Mouse (Mus musculus) lung, postnatal 0 days (tissue): Measurements from ENCODE around the gene Mpp6. TPM values are rescaled to one million over a fixed set of nuclear protein-coding genes. Genes with fewer than 3 reads are reported as not detected.

ENCODE experiments used
- ATAC-seq: fragments of 200-750 bp; cut with Nextera tagmentation; 2 replicates; pipeline ENCODE4 v1.8.0; 2017; ENCODE audit warnings: moderate library complexity
- DNase-seq: peaks from one replicate; pipeline ENCODE4 v3.0.0-alpha.2; 2016; ENCODE audit warnings: low spot score
- H3K27ac ChIP-seq: fragments of 300-500 bp; sonication (generic); 2 replicates; pipeline ENCODE4 v1.5.1; 2014; ENCODE audit warnings: antibody characterized with exemption, mild to moderate bottlenecking, low read length, mixed read lengths
- H3K27me3 ChIP-seq: fragments of 300-500 bp; sonication (generic); replicated peaks from 2 replicates; pipeline ENCODE4 v1.6.1; 2014; ENCODE audit warnings: low read length, mixed read lengths; ENCODE audit not compliant: insufficient read depth
- H3K36me3 ChIP-seq: fragments of 300-500 bp; sonication (generic); 2 replicates; pipeline ENCODE4 v1.6.1; 2014; ENCODE audit warnings: low read length, mixed read lengths; ENCODE audit not compliant: insufficient read depth
- H3K4me1 ChIP-seq: fragments of 300-500 bp; sonication (generic); 2 replicates; pipeline ENCODE4 v1.6.1; 2014; ENCODE audit warnings: antibody characterized with exemption, low read depth, low read length, mixed read lengths; ENCODE audit not compliant: insufficient read depth
- H3K4me2 ChIP-seq: fragments of 300-500 bp; sonication (generic); replicated peaks from 2 replicates; pipeline ENCODE4 v1.6.1; 2014; ENCODE audit warnings: low read depth, mild to moderate bottlenecking, low read length, moderate library complexity, mixed read lengths
- H3K4me3 ChIP-seq: fragments of 300-500 bp; sonication (generic); 2 replicates; pipeline ENCODE4 v1.5.1; 2014; ENCODE audit warnings: low read depth, low read length
- H3K9ac ChIP-seq: fragments of 300-500 bp; sonication (generic); replicated peaks from 2 replicates; pipeline ENCODE4 v1.6.1; 2014; ENCODE audit warnings: low read depth, mild to moderate bottlenecking
- H3K9me3 ChIP-seq: fragments of 300-500 bp; sonication (generic); 2 replicates; pipeline ENCODE4 v1.6.1; 2016; ENCODE audit warnings: low read length, mixed read lengths
- CTCF ChIP-seq: IDR thresholded peaks from 2 replicates; pipeline ENCODE4 v1.5.1; 2016; ENCODE audit warnings: antibody characterized with exemption, mild to moderate bottlenecking
- EP300 ChIP-seq: IDR thresholded peaks from 2 replicates; pipeline ENCODE4 v1.6.1; 2016; ENCODE audit warnings: antibody characterized with exemption, mild to moderate bottlenecking, control low read depth
- WGBS: fragments of 180-500 bp; shearing (Covaris S2); extraction: QIAGEN DNeasy Blood & Tissue Kit; methylation state at CpG from one replicate; pipeline ENCODE4 v1.1.7; 2014; 5-methylcytosine and 5-hydroxymethylcytosine counted together
- polyA plus RNA-seq: library from polyadenylated mRNA; unstranded; fragments of >200 nt; fragmentation: Nextera tagmentation; extraction: Ambion mirVana; gene quantifications from 2 replicates; pipeline ENCODE4 v1.2.1, GENCODE M21; 2015

The Mpp6 gene
- polyA plus RNA-seq, 1 experiment from 2014 or later, result 26.4 TPM

- WGBS, result 52% methylated on average over 4 of the region's 4 CpGs
- H3K27ac ChIP-seq, result no peak overlapping the region
Observed at GRCm38 (mm10) chr6:50244126-50244525, 134.1 kb downstream of the Mpp6 start.

GRCm38 (mm10) chr6:50244967-50245366 is 134.9 kb downstream of the Mpp6 start:
- H3K36me3 ChIP-seq, result no peaks in the 10 kb centered on the region
- peak; percentile 36 for DNase-seq
- 70% methylated on average over 4 of the region's 4 CpGs for WGBS

More at GRCm38 (mm10) chr6:50244126-50244525, 134.1 kb downstream of the Mpp6 start:
- no peak overlapping the region for H3K9ac ChIP-seq
- no peaks in the 10 kb centered on the region for H3K27me3 ChIP-seq
- no peaks in the 10 kb centered on the region for H3K9me3 ChIP-seq
- no peak overlapping the region for H3K4me3 ChIP-seq
- TF ChIP-seq EP300 (no peak), CTCF (no peak)
- ATAC-seq (no peak), DNase-seq (no peak)
- no peaks in the 10 kb centered on the region for H3K36me3 ChIP-seq
- H3K4me2 ChIP-seq, result no peak overlapping the region
- no peaks in the 10 kb centered on the region for H3K4me1 ChIP-seq

GRCm38 (mm10) chr6:50247356-50247755 is 137.3 kb downstream of the Mpp6 start:
- H3K9me3 ChIP-seq, result no peaks in the 10 kb centered on the region
- no peaks in the 10 kb centered on the region for H3K27me3 ChIP-seq
- 61% methylated on average over 2 of the region's 2 CpGs for WGBS
- no peak for TF ChIP-seq CTCF
- no peak for TF ChIP-seq EP300
- no peak overlapping the region for H3K9ac ChIP-seq
- H3K27ac ChIP-seq, result no peak overlapping the region
- no peak overlapping the region for H3K4me3 ChIP-seq
- no peak overlapping the region for H3K4me2 ChIP-seq
- no peaks in the 10 kb centered on the region for H3K36me3 ChIP-seq
- no peak for ATAC-seq
- H3K4me1 ChIP-seq, result no peaks in the 10 kb centered on the region
- DNase-seq, result no peak

More at GRCm38 (mm10) chr6:50244967-50245366, 134.9 kb downstream of the Mpp6 start:
- no peak overlapping the region for H3K4me2 ChIP-seq
- no peak overlapping the region for H3K4me3 ChIP-seq
- no peak overlapping the region for H3K27ac ChIP-seq
- H3K4me1 ChIP-seq, result no peaks in the 10 kb centered on the region
- H3K9ac ChIP-seq, result no peak overlapping the region
- ATAC-seq, result no peak
- H3K27me3 ChIP-seq, result no peaks in the 10 kb centered on the region
- H3K9me3 ChIP-seq, result no peaks in the 10 kb centered on the region
- no peak for TF ChIP-seq EP300
- TF ChIP-seq CTCF, result no peak

- ATAC-seq, result no peak
- H3K27me3 ChIP-seq, result no peaks in the 10 kb centered on the region
- H3K9ac ChIP-seq, result no peak overlapping the region
Observed at GRCm38 (mm10) chr6:50247791-50248190, 137.8 kb downstream of the Mpp6 start.

More at GRCm38 (mm10) chr6:50247791-50248190, 137.8 kb downstream of the Mpp6 start:
- no peak for DNase-seq
- TF ChIP-seq EP300 (no peak), CTCF (no peak)
- H3K4me3 ChIP-seq, result no peak overlapping the region
- no peaks in the 10 kb centered on the region for H3K9me3 ChIP-seq
- H3K27ac ChIP-seq, result no peak overlapping the region
- H3K4me1 ChIP-seq, result no peaks in the 10 kb centered on the region
- H3K36me3 ChIP-seq, result no peaks in the 10 kb centered on the region
- no peak overlapping the region for H3K4me2 ChIP-seq
- WGBS, result 78% methylated on average over 4 of the region's 4 CpGs

Other genes starting within 250 kb of the Mpp6 start
- 13.2 and 14.8 TPM in 2 replicates for gene Gsdme, start 153.6 kb downstream of the Mpp6 start, polyA plus RNA-seq